Mouse (Mus musculus) T-helper 2 cell (primary cell): Measurements from ENCODE around the gene Olfr170.
"Not testable (repeated sequence)": the region's sequence is repeated elsewhere in the genome, so short reads cannot be mapped to it uniquely, and the experiment has no call there.

Experiments
- in situ Hi-C: fragments of 300-600 bp; cut with MboI, MseI; formaldehyde crosslinking; loops from one replicate; pipeline ENCODE4 v1.15.1; 2025; ENCODE audit warnings: high pct_unique_total_duplicates

Gene Olfr170

DNA sequence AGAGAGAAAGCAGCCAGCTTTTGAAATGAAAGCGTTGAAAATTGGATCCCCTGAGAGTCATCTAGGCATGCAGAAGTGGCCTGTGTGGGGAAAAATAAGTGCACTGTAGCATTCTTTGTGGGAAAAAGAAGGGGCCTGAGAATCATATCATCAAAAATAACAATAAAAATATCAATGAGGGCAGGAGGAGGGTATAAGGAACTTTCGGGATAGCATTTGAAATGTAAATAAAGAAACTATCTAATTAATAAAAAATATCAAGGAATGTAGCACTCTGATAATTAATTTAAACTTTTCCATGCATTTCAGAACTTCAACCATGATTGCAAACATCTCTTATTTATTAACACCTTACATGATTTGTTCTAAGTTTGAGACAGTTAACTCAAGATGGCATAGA, at the start of gene Olfr170:
Gene Olfr170, minus strand, starts transcription at position 101 of the 400 bp plus-strand sequence.
- in situ Hi-C loops: not testable (repeated sequence)

DNA sequence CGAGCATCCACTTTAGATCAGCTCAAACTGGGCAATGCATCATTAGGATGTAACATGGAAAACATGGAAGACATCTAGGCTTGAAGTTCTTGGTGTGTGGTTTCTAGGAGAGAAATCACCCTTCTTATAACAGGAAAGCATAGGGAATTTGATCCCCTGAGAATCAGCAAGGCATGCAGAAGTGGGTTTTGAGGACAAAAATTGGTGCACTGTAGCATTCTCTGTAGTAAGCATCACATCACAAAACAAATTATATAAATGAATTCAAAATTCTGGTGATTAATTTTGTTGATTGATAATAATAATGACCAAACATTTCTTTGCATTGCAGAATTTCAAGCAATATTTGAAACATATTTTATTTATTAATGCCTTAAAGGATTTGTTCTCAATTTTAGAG, 18.1 kb upstream of the Olfr170 start, which contains the start of gene Olfr171:
Gene Olfr171, minus strand, starts transcription at position 101 of the 400 bp plus-strand sequence.
- in situ Hi-C loops: loop anchor here (25.0 kb wide), 1 partner anchor 1732 kb away; no protein-coding TSS in a partner anchor

DNA sequence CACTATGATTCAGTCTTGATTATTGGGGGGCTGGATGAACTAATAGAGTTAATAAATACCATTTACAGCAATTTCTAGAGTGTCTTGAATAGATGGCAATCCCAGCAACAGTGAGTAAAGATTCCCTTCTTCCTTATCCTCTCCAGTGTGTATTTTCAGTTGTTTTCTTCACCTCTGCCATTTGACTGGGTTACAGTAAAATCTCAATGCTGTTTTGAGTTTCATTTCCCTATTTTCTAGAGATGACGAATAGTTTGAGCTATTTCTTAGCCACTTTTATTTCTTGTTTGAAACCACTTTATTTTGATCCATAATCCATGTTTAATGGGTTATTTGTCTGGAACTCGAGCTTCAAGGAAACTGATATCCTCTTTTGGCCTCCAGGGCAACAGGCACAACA, 8.5 kb downstream of the Olfr170 start:
- in situ Hi-C loops: no loop called here

DNA sequence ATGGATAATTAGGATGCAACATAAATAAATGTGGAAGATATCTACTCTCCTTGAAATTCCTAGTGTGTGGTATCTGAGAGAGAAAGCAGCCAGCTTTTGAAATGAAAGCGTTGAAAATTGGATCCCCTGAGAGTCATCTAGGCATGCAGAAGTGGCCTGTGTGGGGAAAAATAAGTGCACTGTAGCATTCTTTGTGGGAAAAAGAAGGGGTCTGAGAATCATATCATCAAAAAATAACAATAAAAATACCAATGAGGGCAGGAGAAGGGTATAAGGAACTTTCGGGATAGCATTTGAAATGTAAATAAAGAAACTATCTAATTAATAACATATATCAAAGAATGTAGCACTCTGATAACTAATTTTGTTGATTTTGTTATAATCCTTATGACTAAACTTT, 40.0 kb downstream of the Olfr170 start, which contains the start of gene Olfr169:
Gene Olfr169, minus strand, starts transcription at position 101 of the 400 bp plus-strand sequence.
- in situ Hi-C loops: not testable (repeated sequence)
